Mouse (Mus musculus) heart, adult 2 months (tissue): ENCODE data around the gene Esrp2. TPM values are rescaled to one million over a fixed set of nuclear protein-coding genes. Genes with fewer than 3 reads are reported as not detected.

Experiments
- DNase-seq, 2 experiments: peaks; one replicate each; pipeline ENCODE4 v3.0.0; 2021
- H3K27ac ChIP-seq: fragments of 200-600 bp; 2 replicates; pipeline ENCODE4 v1.8.1; 2022
- H3K27me3 ChIP-seq: fragments of 200-500 bp; 2 replicates; pipeline ENCODE4 v1.6.1; 2012; ENCODE audit warnings: mild to moderate bottlenecking, low read length, inconsistent platforms, mixed read lengths; ENCODE audit not compliant: control insufficient read depth, insufficient read depth
- H3K36me3 ChIP-seq: fragments of 200-500 bp; 2 replicates; pipeline ENCODE4 v1.6.1; 2012; ENCODE audit warnings: low read length, inconsistent platforms; ENCODE audit not compliant: control insufficient read depth, insufficient read depth
- H3K4me1 ChIP-seq: fragments of 200-500 bp; 2 replicates; pipeline ENCODE4 v1.6.1; 2011; ENCODE audit warnings: low read length; ENCODE audit not compliant: control insufficient read depth, insufficient read depth
- H3K4me3 ChIP-seq: fragments of 200-600 bp; 2 replicates; pipeline ENCODE4 v1.8.1; 2022
- H3K79me2 ChIP-seq: fragments of 200-500 bp; replicated peaks from 2 replicates; pipeline ENCODE4 v1.6.1; 2012; ENCODE audit warnings: mild to moderate bottlenecking, inconsistent platforms, low read length, moderate library complexity, mixed read lengths; ENCODE audit not compliant: control insufficient read depth, insufficient read depth
- H3K9ac ChIP-seq: fragments of 200-500 bp; 2 replicates; pipeline ENCODE4 v1.6.1; 2012; ENCODE audit warnings: low read depth, mild to moderate bottlenecking, control low read depth, inconsistent platforms, low read length, mixed read lengths
- CTCF ChIP-seq: fragments of 200-600 bp; IDR thresholded peaks from 2 replicates; pipeline ENCODE4 v1.8.1; 2022; ENCODE audit warnings: antibody characterized with exemption, mild to moderate bottlenecking, moderate library complexity
- EP300 ChIP-seq: fragments of 200-500 bp; IDR thresholded peaks from 2 replicates; pipeline ENCODE4 v1.6.1; 2011; ENCODE audit warnings: low read depth, low read length, control low read depth; ENCODE audit not compliant: insufficient read depth
- POLR2A ChIP-seq: fragments of 200-500 bp; IDR thresholded peaks from 2 replicates; pipeline ENCODE4 v1.6.1; 2011; ENCODE audit warnings: mild to moderate bottlenecking, low read depth, low read length, control low read depth; ENCODE audit not compliant: insufficient read depth
- WGBS: fragments of 180-500 bp; shearing (Covaris S2); methylation state at CpG from one replicate; pipeline ENCODE4 v1.1.7; 2018; 5-methylcytosine and 5-hydroxymethylcytosine counted together
- intact Hi-C: fragments of 180-260 bp; cut with DNase I; formaldehyde crosslinking; loops from one replicate; pipeline ENCODE4 v1.15.1; 2025
- polyA plus RNA-seq: library from polyadenylated mRNA; depleted of rRNA; stranded (reverse); fragments of >200 nt; gene quantifications from 2 replicates; pipeline ENCODE4 v1.2.3, GENCODE M21; 2012
- total RNA-seq, 2 experiments: library from RNA; stranded (reverse); gene quantifications; 2 replicates each; pipeline ENCODE4 v1.2.3; 2021

Esrp2 gene
- total and polyA plus RNA-seq, 3 experiments: 0.31 to 1.1 (median 0.52) TPM

DNA sequence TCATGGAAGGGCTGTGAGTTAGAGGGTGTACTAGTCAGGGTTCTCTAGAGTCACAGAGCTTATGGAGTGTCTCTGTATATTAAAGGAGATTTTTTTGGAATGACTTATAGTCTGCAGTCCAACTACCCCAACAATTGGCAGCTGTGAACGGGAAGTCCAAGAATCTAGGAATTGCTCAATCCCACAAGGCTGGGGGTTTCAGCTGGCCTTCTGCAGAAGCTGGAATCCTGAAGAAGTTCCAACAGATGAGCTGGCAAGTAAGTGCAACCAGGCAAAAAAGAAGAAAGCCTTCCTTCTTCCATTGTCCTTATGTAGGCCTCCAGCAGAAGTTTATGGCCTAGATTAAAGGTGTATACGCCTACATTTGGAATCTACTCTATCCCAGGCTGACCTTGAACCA, 8.6 kb upstream of the Esrp2 start:
- H3K4me3 ChIP-seq: no peak overlapping the region
- no peaks in the 10 kb centered on the region for H3K27me3 ChIP-seq
- 75% methylated on average over 2 of the region's 2 CpGs for whole genome bisulfite sequencing
- H3K4me1 ChIP-seq: no peaks in the 10 kb centered on the region; the same call in 1 of the 2 replicates
- H3K27ac ChIP-seq: no peak overlapping the region
- H3K36me3 ChIP-seq: no peaks in the 10 kb centered on the region
- DNase-seq: no peak
- intact Hi-C loops: loop anchor here (10.0 kb wide), 1 partner anchor 189 kb away; the partner anchor contains the start of gene Smpd3
- no peak for TF ChIP-seq EP300
- TF ChIP-seq POLR2A: no peak
- TF ChIP-seq CTCF: no peak
- no peak overlapping the region for H3K9ac ChIP-seq
- H3K79me2 ChIP-seq: no peaks in the 10 kb centered on the region

DNA sequence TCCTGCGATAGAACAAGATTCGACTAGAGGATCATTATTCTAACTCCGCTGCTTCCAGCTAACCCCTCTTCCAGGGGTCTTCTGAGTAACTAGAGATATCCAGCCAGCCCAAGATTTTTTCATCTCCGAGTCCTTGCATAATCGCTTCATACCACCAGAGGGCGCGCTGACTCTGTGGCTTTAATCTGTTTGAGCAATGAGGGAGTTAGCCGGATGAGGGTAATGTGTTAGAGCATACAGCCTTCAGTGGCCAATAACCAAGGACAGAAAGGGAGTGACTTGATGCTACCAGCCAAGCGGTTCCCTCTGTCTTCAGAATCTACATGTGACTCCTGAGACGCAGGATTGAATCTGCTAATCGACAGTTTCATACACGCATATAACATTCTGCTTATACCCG, 4.0 kb upstream of the Esrp2 start:
- TF ChIP-seq CTCF (peak; percentile 99), EP300 (peak; percentile 92), POLR2A (no peak)
- Histone ChIP-seq H3K79me2 (no peaks in the 10 kb centered on the region), H3K4me1 (no peaks in the 10 kb centered on the region; the same call in 1 of the 2 replicates), H3K27me3 (peaks cover 6% of the 10 kb centered on the region), H3K36me3 (no peaks in the 10 kb centered on the region), H3K27ac (no peak overlapping the region), H3K9ac (no peak overlapping the region), H3K4me3 (no peak overlapping the region)
- 13% methylated on average over 13 of the region's 13 CpGs for WGBS
- peak; percentile 81 to 87 for DNase-seq
- intact Hi-C loops: loop anchor here (1.0 to 10.0 kb wide), 4 partner anchors 28 to 194 kb away; partner anchors contain the start of genes Slc7a6 and Smpd3

DNA sequence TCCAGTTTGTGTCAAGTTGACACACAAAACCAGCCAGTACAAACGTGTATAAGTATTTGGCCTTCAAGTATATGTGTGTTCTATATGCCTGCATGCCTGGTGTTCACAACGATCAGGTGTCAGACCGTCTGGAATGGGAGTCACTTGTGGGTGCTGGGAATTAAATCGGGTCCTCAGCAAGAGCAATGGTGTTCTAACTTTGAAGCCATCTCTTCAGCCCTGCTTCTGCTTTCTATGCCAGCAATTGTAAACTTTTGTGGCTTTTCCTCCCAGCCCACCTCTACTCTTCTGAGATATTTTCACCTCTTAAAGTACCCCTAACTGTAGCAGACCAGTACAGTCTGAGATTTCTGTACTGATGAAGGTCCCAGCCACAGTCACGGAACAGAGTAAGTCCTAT, 3.4 kb upstream of the Esrp2 start:
- Histone ChIP-seq H3K27me3 (peaks cover 9% of the 10 kb centered on the region), H3K4me1 (no peaks in the 10 kb centered on the region; the same call in 1 of the 2 replicates), H3K27ac (no peak overlapping the region), H3K36me3 (no peaks in the 10 kb centered on the region), H3K4me3 (no peak overlapping the region), H3K79me2 (no peaks in the 10 kb centered on the region), H3K9ac (no peak overlapping the region)
- intact Hi-C loops: loop anchor here (1.0 to 10.0 kb wide), 4 partner anchors 29 to 195 kb away; partner anchors contain the start of genes Slc7a6 and Smpd3
- TF ChIP-seq POLR2A: no peak
- no peak for TF ChIP-seq CTCF
- no peak for TF ChIP-seq EP300
- WGBS: 75% methylated on average over 5 of the region's 5 CpGs
- peak in 1 of 2 experiments; percentile 6 for DNase-seq

DNA sequence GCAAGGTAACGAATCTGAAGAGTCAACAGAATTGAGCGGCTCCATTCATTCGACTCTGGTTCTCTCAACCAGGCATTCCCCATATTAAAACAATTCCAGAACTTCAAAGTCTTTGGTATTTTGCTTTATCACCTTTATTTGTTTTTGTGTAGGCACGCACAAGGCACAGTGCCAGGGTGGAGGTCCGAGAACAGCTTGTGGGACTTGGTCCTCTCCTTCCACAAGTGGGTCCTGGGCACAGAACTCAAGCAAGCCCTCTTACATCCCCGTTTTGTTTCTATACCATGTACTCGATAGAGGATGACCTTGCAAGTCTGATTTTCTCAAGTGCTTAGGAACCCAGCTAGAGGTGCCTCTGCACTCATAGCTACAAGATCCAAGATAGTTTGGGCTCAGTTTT, 1.8 kb upstream of the Esrp2 start:
- 33% methylated on average over 7 of the region's 7 CpGs for WGBS

DNA sequence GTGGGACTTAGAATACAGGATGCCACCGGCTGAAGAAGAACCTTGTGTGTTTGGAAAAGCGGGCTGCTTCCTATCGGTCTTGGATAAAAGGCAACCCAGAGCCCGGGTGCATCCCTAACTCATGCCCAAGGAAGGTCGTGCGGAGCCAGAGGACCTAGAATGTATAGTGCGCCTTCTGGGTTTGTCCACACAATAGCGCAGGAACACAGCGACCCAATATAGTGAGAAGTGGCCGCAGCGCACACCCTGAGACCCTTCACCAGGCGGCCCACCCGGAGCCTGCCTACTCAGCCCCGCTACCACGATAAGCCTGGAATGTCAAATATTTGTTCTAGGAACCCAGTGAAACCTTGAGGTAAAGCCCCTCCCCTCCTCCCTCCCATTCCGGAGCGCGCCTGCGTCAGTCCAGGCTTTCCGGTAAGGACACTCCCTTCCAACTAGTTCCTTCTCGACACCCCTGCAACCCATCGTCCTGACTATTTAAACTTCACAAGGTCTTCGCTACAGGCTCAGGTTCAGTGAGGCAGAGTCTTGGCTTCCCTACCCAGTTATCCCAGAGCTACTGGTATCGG, 1.2 kb upstream of the Esrp2 start:
- Histone ChIP-seq H3K4me1 (no peaks in the 10 kb centered on the region; the same call in 1 of the 2 replicates), H3K9ac (peak overlapping the region; percentile 36), H3K27ac (peak overlapping the region; percentile 61), H3K27me3 (peaks cover 9% of the 10 kb centered on the region), H3K79me2 (no peaks in the 10 kb centered on the region), H3K4me3 (peak overlapping the region; percentile 64), H3K36me3 (no peaks in the 10 kb centered on the region)
- no peak for TF ChIP-seq CTCF
- TF ChIP-seq POLR2A: peak; percentile 71
- no peak for TF ChIP-seq EP300
- under 1% methylated on average over 24 of the region's 24 CpGs for WGBS
- intact Hi-C loops: no loop called here
- DNase-seq: peak; percentile 78 to 80

More for the DNA sequence above, 1.8 kb upstream of the Esrp2 start:
- TF ChIP-seq EP300: no peak
- TF ChIP-seq POLR2A: no peak
- no peak for TF ChIP-seq CTCF
- no peaks in the 10 kb centered on the region for H3K36me3 ChIP-seq
- H3K79me2 ChIP-seq: no peaks in the 10 kb centered on the region
- peak overlapping the region; percentile 64 for H3K4me3 ChIP-seq
- intact Hi-C loops: no loop called here
- H3K27me3 ChIP-seq: peaks cover 9% of the 10 kb centered on the region
- DNase-seq: peak in 1 of 2 experiments; percentile 21
- no peaks in the 10 kb centered on the region; the same call in 1 of the 2 replicates for H3K4me1 ChIP-seq
- peak overlapping the region; percentile 61 for H3K27ac ChIP-seq
- H3K9ac ChIP-seq: no peak overlapping the region; the same call in 1 of the 2 replicates

DNA sequence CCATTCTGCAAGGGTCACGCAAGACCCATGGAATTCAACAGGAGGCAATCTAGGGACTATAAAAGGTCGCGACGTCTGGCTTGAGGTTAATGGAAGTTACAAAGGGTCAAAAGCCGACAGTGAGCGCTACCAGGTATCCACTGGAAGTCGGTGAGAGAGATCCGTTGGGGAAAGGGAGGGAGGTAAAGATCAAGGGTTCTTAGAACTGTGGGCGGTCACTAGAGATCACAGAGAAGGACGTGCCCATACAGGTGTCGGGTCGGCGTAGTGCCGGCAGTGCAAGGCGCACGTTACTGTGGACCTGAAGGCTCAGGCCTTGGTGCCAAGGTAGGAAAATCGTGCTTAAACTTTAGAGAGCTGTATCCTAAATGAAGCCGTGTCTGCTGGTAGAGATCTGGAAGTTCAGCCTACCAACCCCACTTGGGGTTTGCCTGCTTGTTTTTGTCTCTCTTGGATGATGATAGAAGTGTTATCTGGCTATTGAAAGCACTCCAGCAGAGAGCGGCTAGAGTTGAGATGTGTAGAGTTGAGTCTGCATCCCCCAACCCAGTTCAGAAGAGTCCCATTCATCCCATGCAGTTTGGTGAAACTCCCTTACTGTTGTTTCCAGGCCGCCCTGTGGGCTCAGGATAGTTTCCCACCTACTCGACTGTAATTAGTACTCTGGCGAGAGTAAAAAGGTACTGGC, 588 bp upstream of the Esrp2 start:
- Histone ChIP-seq H3K27me3 (peaks cover 9% of the 10 kb centered on the region), H3K9ac (peak overlapping the region; percentile 56; the same call in 1 of the 2 replicates), H3K4me3 (peak overlapping the region; percentile 64), H3K27ac (no peak overlapping the region; the same call in 1 of the 2 replicates), H3K79me2 (no peaks in the 10 kb centered on the region), H3K4me1 (no peaks in the 10 kb centered on the region; the same call in 1 of the 2 replicates), H3K36me3 (no peaks in the 10 kb centered on the region)
- no peak for TF ChIP-seq CTCF
- TF ChIP-seq EP300: no peak
- no peak for TF ChIP-seq POLR2A
- 13% methylated on average over 22 of the region's 22 CpGs for WGBS
- no peak for DNase-seq
- intact Hi-C loops: no loop called here
